Mouse (Mus musculus): ENCODE results near the gene Fam214a. TPM values are rescaled to one million over a fixed set of nuclear protein-coding genes. Genes with fewer than 3 reads are reported as not detected.

Fam214a gene
- polyA plus RNA-seq, 1 experiment from 2014 or later = 6.4 TPM

- Histone ChIP-seq H3K9me3 (ENCODE audit: low read length) (no peaks in the 10 kb centered on the region), H3K4me3 (ENCODE audit: low read depth, low read length) (no peak overlapping the region), H3K4me1 (ENCODE audit: insufficient read depth) (peaks cover 17% of the 10 kb centered on the region), H3K36me3 (replicated peaks; ENCODE audit: insufficient read depth, low read length) (no peaks in the 10 kb centered on the region), H3K4me2 (ENCODE audit: low read depth, low read length) (no peak overlapping the region; the same call in 1 of the 2 replicates), H3K27ac (ENCODE audit: low read depth) (peak overlapping the region; percentile 85; the same call in 1 of the 2 replicates), H3K27me3 (ENCODE audit: insufficient read depth, low read length) (no peaks in the 10 kb centered on the region), H3K9ac (replicated peaks) (no peak overlapping the region)
- 29% methylated on average over 11 of the region's 11 CpGs for WGBS (ENCODE audit: insufficient replicate concordance)
- TF ChIP-seq EP300 (IDR thresholded peaks at IDR 0.05; ENCODE audit: low read depth) (no peak), CTCF (IDR thresholded peaks at IDR 0.05; ENCODE audit: low read depth) (no peak)
- ATAC-seq = no peak
- peak; percentile 20 for DNase-seq
Measured at GRCm38 (mm10) chr9:74974758-74975157, 22.1 kb downstream of the Fam214a start.

GRCm38 (mm10) chr9:74975416-74975815, 22.7 kb downstream of the Fam214a start:
- Histone ChIP-seq H3K9ac (replicated peaks) (peak overlapping the region; percentile 65), H3K27me3 (ENCODE audit: insufficient read depth, low read length) (no peaks in the 10 kb centered on the region), H3K4me3 (ENCODE audit: low read depth, low read length) (peak overlapping the region; percentile 51), H3K36me3 (replicated peaks; ENCODE audit: insufficient read depth, low read length) (no peaks in the 10 kb centered on the region), H3K4me1 (ENCODE audit: insufficient read depth) (peaks cover 17% of the 10 kb centered on the region), H3K27ac (ENCODE audit: low read depth) (peak overlapping the region; percentile 85), H3K9me3 (ENCODE audit: low read length) (no peaks in the 10 kb centered on the region), H3K4me2 (ENCODE audit: low read depth, low read length) (peak overlapping the region; percentile 82)
- peak; percentile 36 for ATAC-seq
- 12% methylated on average over 7 of the region's 7 CpGs for WGBS (ENCODE audit: insufficient replicate concordance)
- TF ChIP-seq EP300 (IDR thresholded peaks at IDR 0.05; ENCODE audit: low read depth) = no peak
- TF ChIP-seq CTCF (IDR thresholded peaks at IDR 0.05; ENCODE audit: low read depth) = no peak
- DNase-seq = no peak

- no peak for TF ChIP-seq EP300 (IDR thresholded peaks at IDR 0.05; ENCODE audit: low read depth)
- TF ChIP-seq CTCF (IDR thresholded peaks at IDR 0.05; ENCODE audit: low read depth) = no peak
- peaks cover 17% of the 10 kb centered on the region for H3K4me1 ChIP-seq (ENCODE audit: insufficient read depth)
- H3K9ac ChIP-seq (replicated peaks) = peak overlapping the region; percentile 65
- no peaks in the 10 kb centered on the region for H3K27me3 ChIP-seq (ENCODE audit: insufficient read depth, low read length)
- peak overlapping the region; percentile 51 for H3K4me3 ChIP-seq (ENCODE audit: low read depth, low read length)
- peak overlapping the region; percentile 82 for H3K4me2 ChIP-seq (ENCODE audit: low read depth, low read length)
- WGBS (ENCODE audit: insufficient replicate concordance) = 1% methylated on average over 23 of the region's 23 CpGs
- ATAC-seq (peak; percentile 95), DNase-seq (peak; percentile 80)
- H3K9me3 ChIP-seq (ENCODE audit: low read length) = no peaks in the 10 kb centered on the region
- H3K36me3 ChIP-seq (replicated peaks; ENCODE audit: insufficient read depth, low read length) = no peaks in the 10 kb centered on the region
- H3K27ac ChIP-seq (ENCODE audit: low read depth) = peak overlapping the region; percentile 85
Measured at GRCm38 (mm10) chr9:74975911-74976563, 23.4 kb downstream of the Fam214a start.

GRCm38 (mm10) chr9:74977251-74977650, 24.6 kb downstream of the Fam214a start:
- DNase-seq (no peak), ATAC-seq (no peak)
- 77% methylated on average over 2 of the region's 2 CpGs for WGBS (ENCODE audit: insufficient replicate concordance)
- Histone ChIP-seq H3K27ac (ENCODE audit: low read depth) (no peak overlapping the region), H3K4me3 (ENCODE audit: low read depth, low read length) (no peak overlapping the region), H3K4me1 (ENCODE audit: insufficient read depth) (peaks cover 17% of the 10 kb centered on the region), H3K36me3 (replicated peaks; ENCODE audit: insufficient read depth, low read length) (0 out of 2 replicates have a peak, but pooled peaks cover 3% of the 10 kb centered on the region), H3K27me3 (ENCODE audit: insufficient read depth, low read length) (no peaks in the 10 kb centered on the region), H3K9ac (replicated peaks) (no peak overlapping the region), H3K4me2 (ENCODE audit: low read depth, low read length) (no peak overlapping the region), H3K9me3 (ENCODE audit: low read length) (no peaks in the 10 kb centered on the region)
- no peak for TF ChIP-seq EP300 (IDR thresholded peaks at IDR 0.05; ENCODE audit: low read depth)
- no peak for TF ChIP-seq CTCF (IDR thresholded peaks at IDR 0.05; ENCODE audit: low read depth)

- no peaks in the 10 kb centered on the region for H3K27me3 ChIP-seq (ENCODE audit: insufficient read depth, low read length)
- WGBS (ENCODE audit: insufficient replicate concordance) = 71% methylated on average over 7 of the region's 7 CpGs
- H3K27ac ChIP-seq (ENCODE audit: low read depth) = no peak overlapping the region
- H3K4me2 ChIP-seq (ENCODE audit: low read depth, low read length) = no peak overlapping the region
- no peaks in the 10 kb centered on the region for H3K9me3 ChIP-seq (ENCODE audit: low read length)
- ATAC-seq (no peak), DNase-seq (no peak)
- 0 out of 2 replicates have a peak, but pooled peaks cover 3% of the 10 kb centered on the region for H3K36me3 ChIP-seq (replicated peaks; ENCODE audit: insufficient read depth, low read length)
- H3K4me3 ChIP-seq (ENCODE audit: low read depth, low read length) = no peak overlapping the region
- peaks cover 17% of the 10 kb centered on the region for H3K4me1 ChIP-seq (ENCODE audit: insufficient read depth)
- TF ChIP-seq EP300 (IDR thresholded peaks at IDR 0.05; ENCODE audit: low read depth) (no peak), CTCF (IDR thresholded peaks at IDR 0.05; ENCODE audit: low read depth) (no peak)
- no peak overlapping the region for H3K9ac ChIP-seq (replicated peaks)
Measured at GRCm38 (mm10) chr9:74977962-74978361, 25.3 kb downstream of the Fam214a start.

- H3K4me2 ChIP-seq (ENCODE audit: low read depth, low read length) = no peak overlapping the region
- TF ChIP-seq EP300 (IDR thresholded peaks at IDR 0.05; ENCODE audit: low read depth) (no peak), CTCF (IDR thresholded peaks at IDR 0.05; ENCODE audit: low read depth) (no peak)
- DNase-seq = no peak
Measured at GRCm38 (mm10) chr9:74978868-74979267, 26.2 kb downstream of the Fam214a start.

More at GRCm38 (mm10) chr9:74978868-74979267, 26.2 kb downstream of the Fam214a start:
- Histone ChIP-seq H3K9me3 (ENCODE audit: low read length) (no peaks in the 10 kb centered on the region), H3K9ac (replicated peaks) (no peak overlapping the region), H3K4me3 (ENCODE audit: low read depth, low read length) (no peak overlapping the region), H3K27ac (ENCODE audit: low read depth) (no peak overlapping the region), H3K36me3 (replicated peaks; ENCODE audit: insufficient read depth, low read length) (0 out of 2 replicates have a peak, but pooled peaks cover 3% of the 10 kb centered on the region), H3K27me3 (ENCODE audit: insufficient read depth, low read length) (no peaks in the 10 kb centered on the region), H3K4me1 (ENCODE audit: insufficient read depth) (peaks cover 17% of the 10 kb centered on the region)
- ATAC-seq = no peak
- 83% methylated on average over 7 of the region's 7 CpGs for WGBS (ENCODE audit: insufficient replicate concordance)
